Mouse (Mus musculus) bone marrow macrophage, adult 2 months (primary cell): Measurements from ENCODE around the gene Polr2j.

Experiments used
- CTCF ChIP-seq: IDR thresholded peaks from 2 replicates; pipeline ENCODE4 v1.5.1; 2012; ENCODE audit warnings: low read depth, mild to moderate bottlenecking, low read length, moderate library complexity
- POLR2A ChIP-seq: IDR thresholded peaks from 2 replicates; pipeline ENCODE4 v1.6.1; 2012; ENCODE audit warnings: mild to moderate bottlenecking, low read depth, low read length, borderline replicate concordance

DNA sequence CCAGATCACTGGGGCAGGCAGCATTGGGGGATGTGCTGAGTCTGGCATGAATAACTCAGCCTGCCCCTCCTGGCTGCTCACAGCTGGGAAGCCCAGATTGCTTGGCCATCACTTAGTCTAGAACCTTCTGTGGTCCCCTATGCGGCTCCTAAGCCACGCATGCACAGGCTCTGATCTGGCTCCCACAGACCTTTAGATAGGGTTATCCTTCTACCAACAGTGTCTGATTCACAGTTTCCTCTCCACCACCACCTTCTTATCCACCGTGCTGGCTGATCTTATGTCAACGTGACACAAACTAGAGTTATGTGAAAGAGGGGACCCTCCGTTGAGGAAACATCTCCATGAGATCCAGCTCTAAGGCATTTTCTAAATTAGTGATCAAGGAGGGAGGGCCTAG, 41.4 kb upstream of the Polr2j start:
- TF ChIP-seq CTCF (no peak), POLR2A (no peak)
